Mouse (Mus musculus): ENCODE data around the gene Aldh3a2. TPM values are rescaled to one million over a fixed set of nuclear protein-coding genes. Genes with fewer than 3 reads are reported as not detected.
A peak's percentile ranks its signal among the peaks of the same experiment; 100 is the strongest.

Aldh3a2 gene
- total and polyA plus RNA-seq, 3 experiments = 19.5 to 28.4 (median 26.3) TPM

- Histone ChIP-seq H3K27me3 (replicated peaks) (peaks cover 14% of the 10 kb centered on the region), H3K36me3 (replicated peaks in 1 of 2; ENCODE audit: control insufficient read depth in 1 of 2, insufficient read depth in 1 of 2, low read length in 1 of 2) (no peaks in the 10 kb centered on the region), H3K79me2 (replicated peaks; ENCODE audit: control insufficient read depth, extremely low read depth, insufficient read depth, poor library complexity, severe bottlenecking) (no peaks in the 10 kb centered on the region), H3K9ac (ENCODE audit: insufficient read depth, low read depth) (no peak overlapping the region), H3K4me1 (ENCODE audit: control insufficient read depth in 1 of 2, insufficient read depth in 2 of 2) (peaks cover 0 to 3% of the 10 kb centered on the region in 2 experiments; a peak in 2 of 4 replicates), H3K4me3 (replicated peaks in 1 of 3; ENCODE audit: low read depth in 2 of 3, low read length in 2 of 3, poor library complexity in 1 of 3) (no peak overlapping the region), H3K27ac (ENCODE audit: insufficient read depth, low read depth) (no peak overlapping the region), H3K9me3 (replicated peaks; ENCODE audit: low read length) (no peaks in the 10 kb centered on the region), H3K4me2 (ENCODE audit: insufficient read depth, low read depth, poor library complexity, severe bottlenecking) (no peak overlapping the region)
- dilution Hi-C loops (cut with MboI; ENCODE audit: extremely low pct_ligation_motif_present, extremely low pct_unique_long_range_greater_than_20kb, low sequenced_read_pairs) = no loop called here
- peak; percentile 85 for DNase-seq (ENCODE audit: extremely low read depth)
- TF ChIP-seq CTCF (conservative IDR thresholded peaks at IDR 0.05 in 1 of 2, IDR thresholded peaks at IDR 0.05 in 1 of 2; ENCODE audit: low read depth in 2 of 2, low read length in 2 of 2) = peak; percentile 92 to 99
- 0 out of 2 replicates have a peak, but pooled peaks have one; percentile 62 for TF ChIP-seq MYC (IDR thresholded peaks at IDR 0.05; ENCODE audit: low read depth, low read length)
- TF ChIP-seq MEF2A (IDR thresholded peaks at IDR 0.05; ENCODE audit: borderline replicate concordance, low read depth, low read length) = peak; percentile 50; the same call in 1 of the 2 replicates
- no peak for TF ChIP-seq ZKSCAN1 (IDR thresholded peaks at IDR 0.05; ENCODE audit: borderline replicate concordance, low read depth, low read length)
- TF ChIP-seq ZNF384 (IDR thresholded peaks at IDR 0.05; ENCODE audit: low read depth, low read length) = no peak
- TF ChIP-seq SIN3A (IDR thresholded peaks at IDR 0.05; ENCODE audit: low read length) = 0 out of 2 replicates have a peak, but pooled peaks have one; percentile 27
- TF ChIP-seq POLR2A (IDR thresholded peaks at IDR 0.05; ENCODE audit: low read depth, low read length) = no peak
- no peak for TF ChIP-seq ETS1 (conservative IDR thresholded peaks at IDR 0.05; ENCODE audit: low read depth, low read length)
- TF ChIP-seq POLR2AphosphoS2 (IDR thresholded peaks at IDR 0.05; ENCODE audit: low read depth, low read length) = no peak
- TF ChIP-seq TCF12 (IDR thresholded peaks at IDR 0.05; ENCODE audit: low read depth, low read length) = no peak
- no peak; the same call in 1 of the 2 replicates for TF ChIP-seq HCFC1 (IDR thresholded peaks at IDR 0.05; ENCODE audit: low read depth, low read length)
- TF ChIP-seq ZC3H11A (IDR thresholded peaks at IDR 0.05; ENCODE audit: low read depth, low read length) = peak; percentile 83
- no peak for TF ChIP-seq GABPA (IDR thresholded peaks at IDR 0.05; ENCODE audit: insufficient replicate concordance, low read depth, low read length)
- peak; percentile 82 for TF ChIP-seq BHLHE40 (IDR thresholded peaks at IDR 0.05; ENCODE audit: low read depth, low read length)
- no peak; the same call in none of the 2 replicates for TF ChIP-seq RAD21 (IDR thresholded peaks at IDR 0.05; ENCODE audit: low read depth, low read length)
- no peak for TF ChIP-seq ZMIZ1 (IDR thresholded peaks at IDR 0.05; ENCODE audit: low read depth, low read length)
- no peak for TF ChIP-seq JUN (IDR thresholded peaks at IDR 0.05; ENCODE audit: insufficient read depth, low read depth, low read length)
- TF ChIP-seq NRF1 (IDR thresholded peaks at IDR 0.05; ENCODE audit: low read depth, low read length) = peak; percentile 42; the same call in 1 of the 2 replicates
- peak; percentile 57 for TF ChIP-seq IRF4 (IDR thresholded peaks at IDR 0.05; ENCODE audit: low read depth, low read length)
- no peak for TF ChIP-seq TBP (conservative IDR thresholded peaks at IDR 0.05; ENCODE audit: low read depth, low read length)
- TF ChIP-seq MAFK (IDR thresholded peaks at IDR 0.05; ENCODE audit: insufficient replicate concordance, low read length) = no peak
- peak; percentile 52; the same call in 1 of the 2 replicates for TF ChIP-seq E2F4 (IDR thresholded peaks at IDR 0.05; ENCODE audit: insufficient replicate concordance, low read depth, low read length)
- no peak for TF ChIP-seq USF2 (conservative IDR thresholded peaks at IDR 0.05; ENCODE audit: low read depth, low read length)
- no peak for TF ChIP-seq MAX (IDR thresholded peaks at IDR 0.05; ENCODE audit: low read length)
- no peak for TF ChIP-seq RCOR1 (conservative IDR thresholded peaks at IDR 0.05; ENCODE audit: low read depth, low read length)
- TF ChIP-seq EP300 (IDR thresholded peaks at IDR 0.05; ENCODE audit: low read length) = no peak
- TF ChIP-seq PAX5 (IDR thresholded peaks at IDR 0.05; ENCODE audit: low read length) = no peak
- peak; percentile 97 for TF ChIP-seq SMC3 (IDR thresholded peaks at IDR 0.05; ENCODE audit: low read depth, low read length)
- no peak for TF ChIP-seq MXI1 (IDR thresholded peaks at IDR 0.05; ENCODE audit: low read depth, low read length)
- no peak for TF ChIP-seq CHD1 (IDR thresholded peaks at IDR 0.05; ENCODE audit: low read depth, low read length)
- no peak for TF ChIP-seq CHD2 (IDR thresholded peaks at IDR 0.05; ENCODE audit: low read length)
- TF ChIP-seq KAT2A (IDR thresholded peaks at IDR 0.05; ENCODE audit: insufficient replicate concordance, low read length) = no peak
- no peak; the same call in 1 of the 2 replicates for TF ChIP-seq NELFE (IDR thresholded peaks at IDR 0.05; ENCODE audit: low read depth, low read length)
- 0 out of 2 replicates have a peak, but pooled peaks have one; percentile 41 for TF ChIP-seq ELF1 (IDR thresholded peaks at IDR 0.05; ENCODE audit: low read depth, low read length)
- no peak for TF ChIP-seq JUND (conservative IDR thresholded peaks at IDR 0.05; ENCODE audit: low read depth, low read length)
- TF ChIP-seq UBTF (IDR thresholded peaks at IDR 0.05; ENCODE audit: low read depth, low read length) = no peak
- no peak for TF ChIP-seq MAZ (IDR thresholded peaks at IDR 0.05; ENCODE audit: low read depth, low read length)
- no peak; the same call in 1 of the 2 replicates for TF ChIP-seq USF1 (IDR thresholded peaks at IDR 0.05; ENCODE audit: low read depth, low read length)
- in situ Hi-C loops (cut with MboI; ENCODE audit: low pct_ligation_motif_present, low pct_unique_long_range_greater_than_20kb, low sequenced_read_pairs) = loop anchor here (5.0 to 10.0 kb wide), 3 partner anchors 149 to 311 kb away; partner anchors contain the start of genes B9d1 and Slc47a2
Measured at GRCm38 (mm10) chr11:61193392-61193791, 73.9 kb downstream of the Aldh3a2 start.
